Mouse (Mus musculus): ENCODE data around the gene Fignl2. TPM values are rescaled to one million over a fixed set of nuclear protein-coding genes. Genes with fewer than 3 reads are reported as not detected.

The Fignl2 gene
- polyA plus RNA-seq, 2 experiments from 2014 or later = not detected

DNA sequence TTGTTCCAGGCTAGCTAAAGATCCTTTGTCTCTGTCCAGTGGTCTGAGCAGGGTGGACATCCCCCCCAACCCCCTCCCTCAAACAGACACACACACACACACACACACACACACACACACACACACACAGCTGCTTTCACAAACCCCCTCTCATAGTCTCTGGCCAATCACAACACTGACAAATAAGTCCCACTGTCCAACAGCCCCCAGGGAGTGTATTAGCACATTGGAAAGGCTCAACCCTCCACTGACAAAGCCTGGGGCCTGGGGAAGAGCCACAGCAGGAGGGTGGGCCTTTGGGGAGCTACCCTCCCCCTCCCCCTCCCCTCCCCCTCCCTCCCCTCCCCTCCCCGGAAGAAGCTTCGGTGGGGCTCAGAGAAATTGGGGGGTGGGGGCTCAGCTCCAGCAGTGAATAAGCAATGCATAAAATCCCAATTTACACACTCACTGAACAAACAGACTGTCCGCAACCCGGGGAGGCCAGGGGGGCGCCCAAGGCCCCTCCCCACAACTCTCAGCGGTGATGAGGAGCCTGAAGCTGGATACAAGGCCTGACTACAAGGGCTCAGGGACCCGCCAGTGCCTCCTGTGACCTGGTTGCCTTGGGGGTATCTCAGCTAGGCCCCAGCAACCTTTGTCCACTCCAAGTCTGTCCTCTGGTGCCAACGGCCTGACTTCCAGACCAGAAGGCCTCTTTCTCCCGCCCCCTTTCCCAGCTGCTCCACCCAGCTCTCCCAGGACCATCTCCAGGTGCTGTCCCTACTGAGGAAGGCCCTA is 11.3 kb downstream of the Fignl2 start:
- ATAC-seq = no peak

DNA sequence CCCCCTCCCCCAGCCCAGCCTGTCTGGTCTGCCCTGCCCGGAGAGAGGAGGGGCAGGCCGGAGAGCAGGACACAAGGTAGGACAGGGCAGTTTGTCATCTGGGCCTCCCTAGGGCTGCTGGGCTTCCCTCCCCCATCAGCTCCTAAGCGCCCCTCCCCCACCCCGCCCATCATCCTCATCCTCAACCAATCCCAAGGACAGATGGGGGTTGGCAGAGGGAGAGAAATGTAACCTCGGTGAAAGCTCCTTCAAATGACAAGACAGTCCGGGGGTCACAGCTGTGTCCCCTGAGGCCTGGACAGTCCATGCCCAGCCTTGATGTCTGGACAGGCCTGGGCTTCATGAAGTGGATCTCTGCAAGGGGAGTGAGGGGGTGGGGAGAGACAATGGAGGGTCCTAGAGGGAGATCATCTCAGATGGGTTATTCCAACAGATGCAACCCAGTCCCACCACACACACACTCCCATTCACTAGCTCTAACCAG is 12.0 kb downstream of the Fignl2 start:
- ATAC-seq = no peak

DNA sequence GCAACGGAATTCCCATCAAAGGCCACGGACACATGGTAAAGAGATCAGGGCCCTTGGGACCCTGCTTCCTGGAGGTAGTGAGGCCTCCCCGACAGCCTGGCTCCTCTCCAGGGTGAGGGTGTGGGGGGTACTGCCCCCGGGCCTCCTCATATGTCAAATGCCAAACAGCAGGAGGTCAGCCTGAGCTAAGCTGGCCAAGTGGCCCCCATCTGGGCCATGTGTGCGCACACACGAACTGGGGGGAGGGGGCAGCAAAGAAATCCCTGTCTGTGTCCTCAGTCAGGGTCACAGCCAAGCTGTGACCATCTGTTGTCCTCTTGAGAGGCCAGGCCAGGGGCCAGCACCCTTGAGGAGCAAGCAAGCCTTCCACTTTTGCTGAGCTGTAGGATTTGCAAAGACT is 13.3 kb downstream of the Fignl2 start:
- ATAC-seq = no peak

DNA sequence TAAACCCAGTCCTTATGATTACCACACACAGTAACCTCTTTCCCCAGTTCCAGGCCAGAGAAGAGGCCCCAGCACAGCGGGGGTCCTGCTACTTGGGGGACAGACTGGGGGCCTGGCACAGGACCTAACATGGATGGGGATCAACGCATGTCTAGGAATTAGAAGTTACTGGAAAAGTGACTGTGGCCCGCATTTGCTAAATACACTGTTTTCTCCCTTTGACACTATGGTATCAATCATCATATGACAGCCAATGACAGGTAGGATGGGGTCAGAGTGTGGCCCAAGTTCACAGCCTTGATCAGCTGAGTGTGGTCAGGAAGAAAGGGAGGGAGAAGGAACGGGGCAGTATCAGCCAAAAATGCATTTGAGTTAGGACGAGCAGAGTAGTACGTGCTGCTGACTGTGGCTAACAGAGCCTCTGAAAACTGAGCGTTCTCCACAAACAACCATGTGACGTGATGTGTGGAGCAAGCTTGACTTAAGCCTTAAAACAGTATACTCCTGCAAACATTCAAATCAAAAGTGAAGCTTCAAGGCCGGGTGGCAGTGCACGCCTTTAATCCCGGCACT is 18.0 kb downstream of the Fignl2 start:
- ATAC-seq = no peak

DNA sequence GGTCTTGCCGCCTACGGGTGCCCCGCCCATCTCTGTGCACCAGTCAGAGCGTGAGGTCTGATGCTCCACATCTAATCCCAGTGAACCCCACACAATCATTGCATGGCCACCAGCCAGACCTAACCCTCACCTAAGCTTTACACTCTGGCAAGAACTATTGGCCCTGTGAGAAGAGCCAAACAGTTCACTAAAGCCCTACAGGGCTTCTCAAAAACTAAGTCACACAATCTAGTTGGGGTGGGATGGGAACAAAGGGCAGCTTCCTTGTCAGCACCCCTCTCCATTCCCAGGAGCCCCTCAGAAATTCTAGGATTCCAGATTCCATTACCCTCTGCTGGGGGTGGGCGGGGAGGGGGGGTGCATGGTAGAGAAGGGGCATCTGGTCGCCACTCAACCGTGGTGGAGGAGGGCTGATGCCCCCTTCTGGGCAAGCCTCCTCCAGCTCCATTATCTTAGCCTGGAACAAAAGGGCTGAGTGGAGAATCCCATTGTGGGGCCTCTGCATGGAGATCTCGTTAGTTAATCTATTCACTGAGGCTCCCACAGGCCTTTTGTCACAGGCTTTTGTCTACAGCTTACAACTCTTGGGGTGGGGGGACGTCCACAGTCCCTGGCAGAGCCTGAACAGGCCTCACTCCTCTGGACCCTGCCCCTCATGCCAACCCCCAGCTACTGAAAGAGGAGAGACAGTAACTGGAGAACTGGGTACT is 18.6 kb downstream of the Fignl2 start:
- ATAC-seq = no peak

DNA sequence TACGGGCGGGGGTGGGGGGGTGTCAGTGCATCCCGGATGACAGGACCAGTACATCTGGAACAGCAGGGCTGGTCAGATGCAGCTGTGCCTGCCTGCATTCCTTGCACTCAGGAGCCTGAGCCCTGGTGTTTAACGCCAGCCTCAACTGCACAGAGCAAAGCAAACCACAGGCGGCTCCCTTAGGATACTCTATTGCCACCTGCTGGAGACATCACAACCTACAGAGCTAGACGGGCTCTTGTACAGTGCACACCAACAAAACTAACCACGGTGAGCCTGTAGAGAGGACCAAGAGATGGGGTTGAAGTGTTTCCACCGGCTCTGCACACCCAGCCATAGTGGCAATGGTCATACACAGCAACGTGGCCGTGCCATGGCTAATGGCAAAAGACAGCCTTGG is 22.1 kb downstream of the Fignl2 start:
- no peak for ATAC-seq

DNA sequence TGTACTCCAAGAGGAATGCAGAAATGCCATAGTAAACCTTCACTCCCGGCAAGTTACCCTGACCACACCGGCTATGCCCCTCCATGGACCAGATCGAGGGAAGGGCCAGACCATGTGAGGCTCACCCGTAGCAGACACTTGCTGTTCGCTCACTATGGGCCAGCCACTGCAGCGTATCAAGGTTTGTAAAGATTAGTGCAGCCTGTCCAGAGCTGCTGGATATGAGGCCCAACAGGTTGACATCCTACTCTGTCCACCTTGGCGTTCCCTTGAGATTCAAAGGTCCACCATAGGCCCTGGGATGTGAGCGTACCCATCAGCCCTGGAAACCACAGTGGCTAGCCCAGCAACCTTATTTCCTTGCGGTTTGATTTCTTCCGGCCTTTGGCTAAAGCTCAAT is 23.8 kb downstream of the Fignl2 start:
- ATAC-seq = no peak

DNA sequence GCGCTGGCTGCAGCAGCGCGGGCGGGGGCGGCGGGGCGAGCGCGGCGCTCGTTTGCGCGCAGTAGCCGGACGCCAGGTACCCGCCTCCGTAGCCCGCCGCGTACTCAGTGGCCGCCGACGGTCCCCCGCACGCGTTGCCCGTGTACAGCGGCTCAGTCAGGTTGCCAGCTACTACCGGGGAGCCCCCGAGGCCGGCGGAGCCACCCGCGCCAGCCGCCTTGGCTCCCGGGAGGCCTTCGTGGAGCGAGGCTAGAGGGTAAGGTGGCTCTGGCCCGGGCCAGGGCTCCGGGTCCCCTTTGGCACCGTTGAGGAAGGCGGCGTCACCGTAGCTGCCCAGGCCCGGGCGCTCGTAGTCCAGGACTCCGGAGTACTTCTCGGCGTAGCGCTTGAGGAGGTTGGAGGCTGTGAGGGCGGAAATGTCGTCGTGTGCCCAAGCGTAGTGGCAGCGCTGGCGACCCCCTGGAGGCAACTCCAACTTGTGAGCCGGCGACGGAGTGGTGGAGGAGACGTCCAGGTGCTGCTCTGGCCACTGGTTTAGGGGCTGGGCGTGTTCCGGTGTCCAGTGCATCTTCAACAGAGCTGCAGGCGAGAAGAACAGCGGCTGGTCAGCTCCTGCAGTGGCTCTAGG is 24.4 kb downstream of the Fignl2 start:
- ATAC-seq = no peak

DNA sequence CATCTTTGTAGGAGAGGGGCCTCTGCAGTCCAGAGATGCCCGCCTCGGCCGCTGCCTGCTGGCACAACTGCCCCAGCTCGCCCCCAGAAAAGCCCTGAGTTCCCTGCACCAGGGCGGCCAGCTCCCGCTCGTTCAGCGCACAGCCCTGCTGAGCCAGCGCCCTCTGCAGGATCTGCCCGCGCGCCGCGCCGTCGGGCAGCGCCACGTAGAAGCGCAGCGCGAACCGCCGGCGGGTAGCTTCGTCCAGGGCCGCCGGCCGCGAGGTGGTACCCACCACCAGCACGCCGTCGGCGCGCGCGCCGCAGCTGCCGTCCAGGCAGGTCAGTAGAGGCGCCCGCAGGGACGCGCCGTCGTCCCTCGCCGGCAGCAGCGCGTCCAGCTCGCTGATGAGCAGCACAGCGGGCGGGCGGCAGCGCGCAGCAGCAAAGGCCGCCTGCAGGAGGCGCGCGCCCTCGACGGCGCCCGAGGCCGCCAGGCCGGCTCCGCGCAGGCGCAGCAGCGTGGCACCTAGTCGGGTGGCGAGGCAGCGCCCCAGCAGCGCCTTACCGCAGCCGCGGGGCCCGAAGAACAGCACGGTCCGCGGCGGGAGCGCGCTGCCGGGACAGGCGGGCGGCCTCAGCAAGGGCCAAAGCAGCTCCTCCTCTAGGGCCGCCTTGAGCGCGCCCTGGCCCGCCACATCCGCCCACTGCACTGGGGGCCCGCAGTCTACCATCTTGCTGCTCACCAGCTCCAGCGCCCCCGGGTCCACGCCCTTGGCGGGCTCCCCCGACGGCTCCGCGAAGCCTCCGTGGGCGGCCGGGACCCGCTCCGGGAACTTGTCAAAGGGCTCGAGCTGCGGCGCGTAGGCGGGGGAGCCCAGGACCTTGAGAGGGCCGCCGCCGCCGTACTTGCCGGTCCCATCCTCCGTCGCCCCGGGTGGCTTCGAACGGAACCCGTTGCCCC is 25.5 kb downstream of the Fignl2 start:
- ATAC-seq = no peak

DNA sequence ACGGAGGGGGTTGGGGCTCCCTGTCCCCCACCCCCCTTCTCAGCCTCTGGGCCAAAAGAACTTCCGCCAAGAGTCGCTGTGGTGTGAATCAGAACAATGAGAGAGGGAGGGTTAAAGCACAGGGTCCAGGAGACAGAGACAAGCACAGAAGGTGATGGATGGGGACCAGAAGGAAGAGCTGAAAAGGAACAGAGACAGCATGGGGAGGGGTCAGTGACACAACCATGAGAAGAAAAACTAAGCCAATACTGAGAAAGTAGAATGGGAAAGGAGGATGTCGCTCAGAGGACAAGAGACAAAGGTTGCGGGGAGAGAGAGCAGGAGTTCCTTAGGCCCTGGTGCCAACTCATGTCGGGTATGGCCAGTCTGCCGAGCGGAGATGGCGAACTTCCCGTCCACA is 26.5 kb downstream of the Fignl2 start:
- no peak for ATAC-seq

DNA sequence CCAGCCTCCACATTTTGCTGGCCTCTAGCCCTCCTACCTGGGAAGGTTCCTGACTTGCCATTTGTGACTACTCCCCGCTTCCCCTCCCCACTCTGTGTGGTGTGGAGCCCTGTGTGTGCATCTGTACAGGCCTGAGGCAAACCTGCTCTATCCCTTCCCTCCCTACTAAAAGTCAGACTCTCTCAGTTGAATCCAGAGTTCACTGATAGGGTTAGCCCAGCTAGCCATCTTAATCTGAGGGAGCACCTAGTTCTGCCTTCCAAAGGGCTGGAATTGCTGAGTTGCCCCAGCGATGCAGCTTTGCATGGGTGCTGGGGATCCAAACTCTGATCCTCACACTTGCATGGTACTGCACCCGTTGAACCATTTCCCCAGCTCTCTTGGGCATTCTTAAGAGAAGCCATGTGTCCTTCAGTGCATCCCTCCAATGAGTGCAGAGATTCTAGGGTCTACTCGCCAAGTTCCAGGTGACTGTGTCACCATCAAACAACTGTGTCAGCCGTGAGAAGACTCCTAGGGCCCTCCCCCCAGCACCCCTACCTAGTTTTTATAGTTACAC is 29.9 kb downstream of the Fignl2 start:
- ATAC-seq = no peak

DNA sequence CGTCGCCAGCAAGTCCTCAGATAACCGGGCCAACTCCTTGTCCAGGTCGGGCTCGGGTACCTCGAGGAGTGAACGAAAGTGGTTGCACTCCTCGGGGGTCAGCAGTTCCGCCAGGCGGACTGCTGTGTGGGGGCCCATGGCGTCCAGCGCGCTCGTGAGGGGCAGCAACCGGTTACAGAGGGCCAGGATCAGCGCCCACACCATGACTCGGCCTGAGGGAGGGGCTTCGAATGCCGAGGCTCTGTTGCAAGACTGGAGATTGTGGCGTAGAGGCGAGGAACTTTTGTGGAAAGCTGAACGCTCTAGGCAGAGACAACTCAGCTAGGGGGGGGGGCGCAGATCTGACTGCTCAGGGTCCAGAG is 31.2 kb downstream of the Fignl2 start, which contains the start of gene Gm47841:
Gene Gm47841 (minus strand): TSS at position 204 of the 362 bp plus-strand sequence.
- ATAC-seq = no peak

DNA sequence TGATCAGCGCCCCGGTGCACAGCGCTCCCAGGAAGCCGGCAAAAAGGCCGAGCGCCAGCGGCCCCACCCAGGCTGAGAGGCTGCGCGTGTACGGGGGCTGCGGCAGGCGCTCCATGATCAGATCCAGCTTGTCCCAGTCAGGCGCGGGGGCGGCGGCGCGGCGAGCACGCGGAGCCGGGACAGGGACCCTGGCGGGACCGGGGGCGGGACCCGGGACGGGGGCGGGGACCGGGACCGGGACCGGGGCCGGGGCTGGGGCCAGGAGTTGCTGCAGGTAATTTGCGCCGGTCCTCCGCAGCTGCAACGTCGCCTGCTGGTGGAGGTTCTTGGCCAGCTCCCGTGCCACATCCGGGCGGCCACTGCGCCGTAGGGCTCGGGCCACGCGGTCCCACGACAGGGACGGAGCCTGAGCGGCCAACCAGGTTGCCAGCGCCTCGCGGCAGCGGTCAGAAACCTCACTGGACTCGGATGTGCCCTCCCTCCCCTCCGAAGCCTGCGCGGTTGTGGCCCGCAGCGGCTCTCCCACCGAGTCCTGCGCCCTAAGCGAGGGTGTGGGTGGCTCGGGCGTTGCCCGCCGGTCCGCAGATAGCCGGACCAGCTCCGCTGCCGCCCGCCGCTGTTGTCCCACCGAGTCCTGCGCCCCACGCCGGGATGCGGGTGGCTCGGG is 31.7 kb downstream of the Fignl2 start:
- no peak for ATAC-seq

DNA sequence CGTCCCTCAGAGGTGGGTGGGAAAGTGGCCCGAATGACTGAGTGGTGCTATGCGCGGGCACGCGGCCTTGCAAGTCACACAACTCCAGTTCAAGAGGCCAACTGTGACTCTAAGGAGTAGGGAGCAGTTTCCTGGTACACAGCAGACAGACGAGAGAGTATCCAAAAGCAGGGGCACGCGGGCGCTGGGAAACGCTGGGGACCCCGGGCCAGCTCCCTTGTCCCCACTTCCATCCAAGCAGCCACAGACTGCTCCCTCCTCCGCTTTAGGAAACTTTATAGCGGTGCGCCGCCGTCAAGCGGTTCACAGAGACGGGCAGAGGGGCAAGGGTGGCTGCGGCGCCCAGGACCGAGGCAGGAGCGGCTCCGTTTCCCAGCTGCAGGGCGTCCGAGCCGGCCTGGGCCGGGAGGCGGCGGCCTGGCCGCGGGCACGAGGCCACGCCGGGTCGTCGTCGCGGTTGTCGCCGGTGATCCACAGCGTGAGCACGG is 32.3 kb downstream of the Fignl2 start:
- ATAC-seq = no peak

DNA sequence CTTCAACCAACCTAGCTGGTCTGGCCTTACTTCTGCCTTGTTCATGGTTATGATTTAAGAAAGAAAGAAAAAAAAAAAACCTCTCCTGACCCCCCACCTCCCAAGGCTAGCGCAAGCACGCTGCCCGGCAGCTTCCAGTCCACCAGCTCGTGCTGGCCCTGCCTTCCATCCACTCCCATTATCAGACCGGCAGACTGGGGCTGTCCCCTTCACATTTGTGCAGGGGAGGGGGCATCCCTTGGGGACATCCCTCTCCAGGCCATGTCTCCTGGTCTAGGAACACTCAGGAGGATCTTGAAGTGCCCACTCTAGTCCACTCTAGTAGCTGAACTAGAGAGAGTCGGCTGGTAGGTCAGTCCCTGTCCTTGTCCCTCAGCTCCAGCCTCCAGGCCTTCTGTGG is 33.8 kb downstream of the Fignl2 start:
- no peak for ATAC-seq

DNA sequence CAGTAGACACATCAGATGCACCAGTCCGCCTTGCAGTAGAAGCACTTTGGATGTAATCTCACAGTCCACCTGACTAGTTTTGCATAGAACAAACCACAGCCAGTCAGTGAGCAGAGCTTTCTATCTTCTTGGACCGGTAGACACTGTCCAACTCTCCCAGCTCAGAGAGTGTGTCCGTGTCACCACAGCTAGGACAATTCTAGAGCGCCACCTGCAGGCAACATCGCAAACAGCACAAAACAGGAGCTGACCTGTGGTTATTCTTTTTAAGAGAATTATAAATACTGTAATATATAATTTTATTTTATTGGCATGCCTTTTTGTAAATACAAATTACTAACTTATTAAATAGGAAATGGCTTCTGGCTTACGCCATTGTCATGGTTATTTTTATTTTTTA is 35.8 kb downstream of the Fignl2 start:
- ATAC-seq = no peak

DNA sequence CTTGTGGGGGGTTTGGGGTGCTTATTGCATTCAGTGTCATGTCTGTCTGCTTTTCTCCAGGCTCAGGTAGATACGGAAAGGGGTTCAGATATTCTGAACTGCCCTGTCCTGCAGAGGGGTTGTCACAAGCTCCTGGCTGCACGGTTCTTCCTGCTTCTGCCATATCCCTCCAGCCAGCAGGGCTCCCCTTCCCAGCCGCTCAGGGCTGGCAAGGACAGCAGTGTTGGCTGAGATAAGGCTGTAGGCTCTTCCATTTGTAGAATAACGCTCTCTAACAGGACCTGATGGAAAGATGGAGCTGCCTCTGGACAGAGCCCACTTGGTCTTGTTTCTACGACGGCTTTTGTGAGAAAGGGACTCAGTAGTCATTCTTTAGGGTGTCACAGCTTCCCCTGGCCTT is 36.4 kb downstream of the Fignl2 start:
- ATAC-seq = no peak

DNA sequence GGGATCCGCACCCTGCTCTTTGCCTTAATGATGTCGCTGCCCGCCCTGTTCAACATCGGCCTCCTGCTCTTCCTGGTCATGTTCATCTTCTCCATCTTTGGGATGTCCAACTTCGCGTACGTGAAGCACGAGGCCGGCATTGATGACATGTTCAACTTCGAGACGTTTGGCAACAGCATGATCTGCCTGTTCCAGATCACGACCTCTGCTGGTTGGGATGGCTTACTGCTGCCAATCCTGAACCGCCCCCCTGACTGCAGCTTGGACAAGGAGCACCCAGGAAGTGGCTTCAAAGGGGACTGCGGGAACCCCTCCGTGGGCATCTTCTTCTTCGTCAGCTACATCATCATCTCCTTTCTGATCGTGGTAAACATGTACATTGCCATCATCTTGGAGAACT is 38.7 kb downstream of the Fignl2 start:
- no peak for ATAC-seq

DNA sequence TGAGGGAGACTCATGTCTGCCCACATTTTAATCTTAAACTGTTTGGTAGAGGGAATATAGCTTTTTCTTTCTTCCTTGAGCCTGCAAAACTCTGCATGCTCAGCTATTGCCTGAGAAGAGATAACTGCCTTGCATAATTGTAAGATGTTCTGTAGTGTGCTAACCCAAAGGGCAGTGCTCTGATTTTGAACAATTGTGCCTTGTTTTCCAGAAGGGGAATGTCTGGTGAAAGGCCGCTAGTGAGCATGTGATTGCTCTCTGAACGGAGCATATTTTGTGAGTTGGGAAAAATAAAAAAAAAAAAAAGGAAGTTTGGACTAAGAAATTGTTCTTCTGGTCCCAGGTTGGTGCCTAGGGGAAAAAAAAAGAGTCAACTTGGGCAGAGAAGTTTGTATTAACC is 49.4 kb downstream of the Fignl2 start:
- ATAC-seq = no peak

DNA sequence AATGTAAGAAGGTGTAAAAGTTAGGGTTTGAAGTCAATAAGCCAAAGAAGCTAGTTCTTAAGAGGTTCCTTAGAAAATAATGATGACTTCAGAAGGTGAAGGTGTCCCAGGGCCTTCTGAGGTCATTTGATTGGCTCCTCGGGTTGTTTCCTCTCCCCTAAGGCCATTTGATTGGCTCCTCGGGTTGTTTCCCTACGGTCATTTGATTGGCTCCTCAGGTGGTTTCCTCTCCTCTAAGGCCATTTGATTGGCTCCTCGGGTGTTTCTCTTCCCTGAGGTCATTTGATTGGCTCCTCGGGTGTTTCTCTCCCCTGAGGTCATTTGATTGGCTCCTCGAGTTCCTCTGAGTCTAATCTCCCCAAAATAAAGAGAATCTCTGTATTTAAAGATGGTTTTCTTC is 67.0 kb downstream of the Fignl2 start:
- no peak for ATAC-seq

DNA sequence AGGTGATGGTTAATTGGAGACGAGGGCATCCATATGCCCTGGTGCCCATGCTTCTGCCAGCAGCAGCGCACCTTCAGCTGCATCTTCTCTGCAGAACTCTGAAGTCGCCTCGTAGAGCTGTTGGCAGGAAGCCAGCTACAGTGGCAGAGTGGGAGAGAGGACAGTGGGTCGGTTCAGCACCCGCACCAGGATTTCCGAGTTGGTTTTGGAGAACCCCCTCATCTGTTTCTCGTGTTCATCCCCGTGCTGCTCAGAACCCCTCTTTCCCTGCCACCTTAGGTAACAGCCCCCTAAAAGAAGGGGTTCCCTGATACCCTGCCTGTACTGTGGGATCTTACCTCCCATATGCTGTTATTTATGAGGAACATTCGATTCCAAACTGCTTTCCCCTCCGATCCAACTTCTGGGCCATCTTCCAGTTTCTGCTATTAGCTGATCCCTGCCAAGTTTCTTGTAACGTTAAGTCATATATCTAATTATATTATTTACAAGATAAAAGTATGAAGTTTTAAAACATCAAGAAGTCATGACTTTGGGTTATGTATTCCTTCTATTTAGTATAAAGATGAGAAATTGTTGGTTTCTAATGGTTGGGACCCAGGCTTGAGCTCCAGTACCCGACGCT is 69.9 kb downstream of the Fignl2 start:
- no peak for ATAC-seq
